Mouse (Mus musculus): ENCODE measurements at regions not wholly inside any gene's neighbourhood (a gene's known extent, or its start where the extent isn't known, plus 50 kb on each side); places are given as distances from the start of the nearest gene placed in this dataset.

DNA sequence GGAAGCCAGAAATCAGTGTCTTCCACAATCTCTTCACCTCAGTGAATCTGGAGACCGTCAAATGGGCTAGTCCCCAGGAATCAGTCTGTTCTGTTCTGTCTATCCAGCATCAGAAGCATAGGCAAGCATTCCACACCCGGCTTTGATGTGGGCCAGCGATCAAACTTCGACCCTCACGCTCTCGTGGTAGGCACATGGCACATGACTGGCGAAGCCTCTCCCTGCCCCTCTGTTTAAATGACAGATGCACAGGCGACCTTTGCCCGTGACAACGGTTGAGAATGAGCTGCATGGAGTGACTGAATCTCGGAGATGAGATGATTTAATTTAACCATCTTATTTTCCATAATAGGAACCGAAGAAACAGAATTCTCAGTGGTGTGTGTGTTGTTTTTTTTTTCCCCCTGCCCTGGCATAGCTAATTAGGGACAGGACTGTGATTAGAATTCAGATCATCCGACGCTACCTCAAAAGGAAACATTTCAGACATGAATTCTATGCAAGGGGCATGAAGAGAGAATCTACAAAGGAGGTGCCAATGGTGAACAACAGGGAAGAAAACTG lies 53.9 kb upstream of the Foxn3 start:
- H3K4me3 ChIP-seq (ENCODE audit: insufficient read depth, low read length): no peak overlapping the region
- no peak for TF ChIP-seq CTCF (IDR thresholded peaks at IDR 0.05; ENCODE audit: extremely low read depth, insufficient read depth, low read length)
- TF ChIP-seq POLR2A (IDR thresholded peaks at IDR 0.05; ENCODE audit: extremely low read depth, insufficient read depth, low read length): no peak
- no peaks in the 10 kb centered on the region for H3K4me1 ChIP-seq (ENCODE audit: control insufficient read depth, insufficient read depth, low read length)
- no peak overlapping the region for H3K27ac ChIP-seq (ENCODE audit: insufficient read depth, low read length)

DNA sequence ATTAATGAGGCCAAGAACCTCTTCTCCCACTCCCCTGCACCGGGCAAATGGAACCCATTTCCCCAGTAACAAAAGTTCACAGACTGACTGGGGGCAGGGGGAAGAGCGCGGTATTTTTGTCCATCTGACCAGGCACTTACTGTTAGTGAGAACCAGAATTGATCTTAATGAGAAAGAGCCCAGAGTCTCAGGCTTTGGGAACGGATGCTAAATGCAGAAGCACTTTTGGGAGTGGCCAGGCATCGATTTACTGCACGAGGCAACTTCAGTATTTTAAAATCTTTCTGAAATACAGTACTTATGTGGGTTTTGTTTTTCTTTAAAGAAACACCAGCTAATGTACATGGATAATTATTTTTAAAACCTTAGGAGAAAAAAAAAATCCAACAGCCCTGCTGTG lies 51.0 kb upstream of the Foxn3 start:
- Histone ChIP-seq H3K4me1 (ENCODE audit: control insufficient read depth, insufficient read depth, low read length) (no peaks in the 10 kb centered on the region), H3K4me3 (ENCODE audit: insufficient read depth, low read length) (no peak overlapping the region), H3K27ac (ENCODE audit: insufficient read depth, low read length) (no peak overlapping the region)
- TF ChIP-seq CTCF (IDR thresholded peaks at IDR 0.05; ENCODE audit: extremely low read depth, insufficient read depth, low read length): no peak
- no peak for TF ChIP-seq POLR2A (IDR thresholded peaks at IDR 0.05; ENCODE audit: extremely low read depth, insufficient read depth, low read length)

All from cortical plate, adult 2 months (tissue).